Mouse (Mus musculus) ZHBTc4 (cell line): Measurements from ENCODE around the gene Gm48551.

Source experiments
- DNase-seq: peaks from one replicate; pipeline ENCODE4 v3.0.0-alpha.2; 2011; ENCODE audit warnings: low read depth, low spot score

Gm48551 gene

DNA sequence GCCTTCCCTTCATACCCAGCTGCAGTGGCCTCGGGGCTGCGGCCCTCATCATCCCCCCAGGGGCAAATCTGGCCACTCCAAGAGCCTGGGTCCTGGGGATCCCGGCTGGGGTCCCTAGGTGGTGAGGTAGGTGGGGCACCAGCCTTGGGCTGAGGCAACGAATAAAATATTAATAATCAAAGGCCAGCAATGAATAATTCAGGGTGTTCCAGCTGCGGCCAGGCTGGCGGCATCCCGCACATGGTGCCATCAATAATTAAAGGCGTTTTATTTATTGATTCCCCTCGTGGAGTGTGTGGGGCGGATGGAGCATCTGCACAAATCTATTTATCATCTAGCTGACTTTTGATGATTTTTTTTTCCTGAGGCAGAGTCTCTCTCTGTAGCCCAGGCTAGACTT is 19.2 kb downstream of the Gm48551 start:
- DNase-seq: no peak

- peak; percentile 82 for DNase-seq
These were observed 19.8 kb downstream of the Gm48551 start for GRCm38 (mm10) chr10:81404082-81404481.

- no peak for DNase-seq
These were observed 20.5 kb downstream of the Gm48551 start for GRCm38 (mm10) chr10:81404720-81405119.

DNA sequence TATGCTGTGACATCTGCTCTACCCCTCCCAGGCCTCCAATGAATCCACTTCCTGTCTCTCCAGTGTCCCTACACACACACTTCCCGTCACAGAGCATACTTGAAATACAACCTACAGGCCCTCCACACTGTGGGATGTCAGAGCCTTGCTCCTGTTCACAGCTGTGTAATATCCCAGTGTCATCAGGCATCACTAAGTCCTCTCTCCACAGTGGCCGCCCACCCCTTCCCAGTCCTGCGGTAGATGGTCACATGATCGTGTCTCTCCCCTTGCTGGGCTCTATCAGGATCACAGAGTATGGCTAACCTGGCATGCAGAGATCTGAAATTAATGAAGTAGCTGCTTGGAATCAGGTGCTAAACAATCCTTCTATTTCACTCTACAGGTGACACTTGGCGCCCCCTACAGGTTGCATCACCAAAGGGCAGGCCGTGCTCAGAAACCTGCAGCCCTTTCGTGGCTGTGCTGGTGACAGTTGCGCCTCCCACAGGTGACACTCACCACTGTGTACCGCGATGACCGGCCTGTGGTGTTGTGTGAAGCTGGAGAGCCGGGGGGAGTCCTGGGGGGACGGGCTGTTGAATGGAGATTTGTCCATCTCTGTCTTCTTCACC is 21.4 kb downstream of the Gm48551 start:
- peak; percentile 81 for DNase-seq

DNA sequence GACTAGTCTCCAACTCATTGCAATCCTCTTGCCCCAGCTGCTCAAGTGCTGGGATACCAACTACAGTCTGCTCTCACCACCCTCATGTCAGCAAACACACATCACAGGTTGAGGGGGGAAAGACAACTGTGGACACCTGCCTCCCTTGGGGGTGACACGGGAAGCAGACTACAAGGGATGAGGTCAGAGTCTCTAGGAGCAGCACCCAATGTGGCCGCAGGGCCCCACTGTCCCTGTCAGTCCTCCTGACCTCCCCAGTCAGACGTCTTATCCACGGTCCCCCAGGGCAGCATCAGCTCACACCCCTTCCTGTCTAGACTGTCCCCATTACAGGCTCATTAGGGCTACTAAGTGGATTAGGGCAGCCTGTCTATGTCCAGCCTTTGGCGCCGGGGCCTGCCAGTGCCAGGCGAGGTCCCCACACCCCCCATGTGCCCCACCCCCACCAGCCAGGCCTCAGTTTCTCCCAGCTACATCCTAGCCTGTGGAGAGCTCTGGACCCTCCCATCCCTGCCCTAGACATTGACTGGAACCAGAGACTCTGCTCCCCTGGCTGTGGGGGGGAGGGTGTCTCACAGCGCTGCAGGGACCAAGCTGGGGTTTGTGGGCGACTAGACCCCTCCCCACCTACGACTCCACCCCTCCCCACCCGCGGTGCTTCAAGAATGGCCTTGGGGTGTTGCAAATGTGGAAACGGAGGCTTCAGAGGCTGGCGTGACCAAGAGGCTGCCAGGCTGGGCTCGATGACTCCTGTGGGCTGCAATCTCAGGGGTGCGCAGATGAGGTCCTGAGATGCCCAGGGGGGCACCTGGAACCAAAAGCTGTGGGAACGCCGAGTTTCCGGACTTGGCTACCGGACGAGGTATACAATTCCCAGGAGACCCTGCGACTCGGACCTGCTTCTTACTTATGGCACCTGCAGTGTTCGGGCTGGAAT is 22.5 kb downstream of the Gm48551 start:
- DNase-seq: no peak

DNA sequence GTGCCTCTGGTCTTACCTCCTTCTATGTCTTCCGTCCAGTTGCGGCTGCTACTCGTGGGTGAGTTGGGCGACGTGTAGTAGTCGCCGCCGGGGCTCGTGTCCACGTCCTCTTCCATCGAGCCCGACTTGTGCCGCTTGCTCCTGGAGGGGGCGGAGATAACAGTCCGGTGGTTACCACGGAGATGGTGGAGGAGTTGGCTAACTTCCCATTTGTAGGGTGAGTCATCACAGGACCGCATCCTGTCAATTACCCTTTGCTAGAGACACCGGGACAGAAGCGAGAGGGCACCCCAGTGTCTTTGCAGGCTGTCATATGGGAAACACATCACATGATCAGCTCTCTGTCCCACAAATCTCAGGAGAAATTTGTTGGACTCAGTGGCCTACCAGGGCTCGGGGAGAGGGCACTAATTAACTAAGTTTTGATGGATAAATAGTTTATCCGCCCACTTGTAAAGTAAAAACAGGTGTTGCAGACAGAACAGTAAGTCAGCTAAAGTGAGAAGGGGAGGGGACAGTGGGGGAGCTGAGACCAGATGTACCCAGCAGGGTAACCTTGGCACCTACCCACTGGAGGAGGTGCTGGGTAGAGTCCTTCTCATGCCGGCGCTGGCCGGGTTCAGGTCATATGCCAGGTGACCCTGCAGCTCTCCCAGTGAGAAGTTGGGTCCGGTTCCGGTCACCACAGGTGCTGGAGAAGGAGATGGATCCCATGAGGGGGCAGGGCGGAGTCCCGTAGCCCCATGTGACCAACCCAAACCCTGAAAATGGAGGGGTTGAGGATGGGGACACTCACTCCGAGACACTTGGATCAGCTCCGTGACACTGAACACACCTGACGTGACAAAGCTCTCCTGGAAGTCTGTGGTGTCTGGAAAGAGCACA is 23.5 kb downstream of the Gm48551 start:
- no peak for DNase-seq

- no peak for DNase-seq
These were observed 24.1 kb downstream of the Gm48551 start for GRCm38 (mm10) chr10:81408424-81408729.

- DNase-seq: peak; percentile 75
These were observed 24.6 kb downstream of the Gm48551 start for GRCm38 (mm10) chr10:81408871-81409291.

DNA sequence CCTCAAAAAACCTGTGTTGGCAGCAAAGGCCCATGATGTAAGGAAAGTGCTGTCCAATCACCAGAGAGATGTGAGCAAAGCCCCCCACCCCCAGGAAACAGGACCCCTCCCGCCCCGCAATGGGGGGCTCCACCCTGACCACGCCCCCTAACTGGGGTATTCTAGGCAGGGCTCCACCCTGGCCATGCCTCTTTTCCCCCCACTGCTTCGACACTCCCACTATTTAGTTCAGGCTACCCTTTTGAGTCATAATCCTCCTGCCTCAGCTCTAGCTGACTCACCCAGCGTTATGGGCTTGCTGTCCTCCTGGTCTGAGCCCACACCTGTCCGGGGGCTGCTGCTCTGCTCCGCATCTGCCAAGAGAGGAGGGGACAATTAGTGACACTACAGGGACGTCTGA is 25.1 kb downstream of the Gm48551 start:
- DNase-seq: no peak

DNA sequence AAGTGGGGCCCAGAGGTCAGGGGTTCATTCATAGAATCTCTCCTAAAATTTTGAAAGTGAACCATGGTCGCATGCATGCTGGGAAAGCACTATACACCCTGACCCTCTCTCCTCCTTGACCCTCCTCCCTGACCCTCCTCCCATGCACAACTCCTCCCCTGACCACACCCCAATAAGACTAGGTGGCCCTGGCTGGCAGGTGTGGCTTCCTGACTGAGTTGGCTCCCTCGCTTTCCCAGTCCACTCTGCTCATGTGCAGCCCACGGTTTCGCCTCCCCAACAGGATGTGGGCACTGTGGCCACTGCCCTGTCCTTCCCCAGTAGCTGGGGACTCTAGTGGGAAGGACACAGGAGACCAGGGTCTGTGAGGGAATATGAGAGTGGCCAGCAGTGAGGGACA is 26.1 kb downstream of the Gm48551 start:
- DNase-seq: no peak

DNA sequence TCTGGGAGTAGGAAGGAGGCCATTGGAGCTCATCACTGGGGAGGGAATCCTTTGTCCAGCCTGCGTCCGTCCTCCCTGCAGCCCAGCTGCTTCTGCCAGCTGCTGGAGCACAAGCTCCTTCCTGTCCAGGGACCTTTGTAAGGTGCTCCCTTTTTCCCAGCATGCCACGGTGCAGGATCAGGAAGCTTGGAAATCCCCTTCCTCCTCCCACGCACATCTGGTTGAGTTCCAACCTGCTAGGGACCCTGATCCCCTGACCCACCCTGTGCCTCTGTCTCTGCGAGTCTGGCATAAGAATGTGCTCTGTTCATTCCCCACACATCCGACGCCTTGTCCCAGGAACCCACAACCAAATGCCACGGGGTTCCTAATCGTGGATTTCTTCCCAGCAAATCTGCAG is 26.7 kb downstream of the Gm48551 start:
- DNase-seq: no peak

DNA sequence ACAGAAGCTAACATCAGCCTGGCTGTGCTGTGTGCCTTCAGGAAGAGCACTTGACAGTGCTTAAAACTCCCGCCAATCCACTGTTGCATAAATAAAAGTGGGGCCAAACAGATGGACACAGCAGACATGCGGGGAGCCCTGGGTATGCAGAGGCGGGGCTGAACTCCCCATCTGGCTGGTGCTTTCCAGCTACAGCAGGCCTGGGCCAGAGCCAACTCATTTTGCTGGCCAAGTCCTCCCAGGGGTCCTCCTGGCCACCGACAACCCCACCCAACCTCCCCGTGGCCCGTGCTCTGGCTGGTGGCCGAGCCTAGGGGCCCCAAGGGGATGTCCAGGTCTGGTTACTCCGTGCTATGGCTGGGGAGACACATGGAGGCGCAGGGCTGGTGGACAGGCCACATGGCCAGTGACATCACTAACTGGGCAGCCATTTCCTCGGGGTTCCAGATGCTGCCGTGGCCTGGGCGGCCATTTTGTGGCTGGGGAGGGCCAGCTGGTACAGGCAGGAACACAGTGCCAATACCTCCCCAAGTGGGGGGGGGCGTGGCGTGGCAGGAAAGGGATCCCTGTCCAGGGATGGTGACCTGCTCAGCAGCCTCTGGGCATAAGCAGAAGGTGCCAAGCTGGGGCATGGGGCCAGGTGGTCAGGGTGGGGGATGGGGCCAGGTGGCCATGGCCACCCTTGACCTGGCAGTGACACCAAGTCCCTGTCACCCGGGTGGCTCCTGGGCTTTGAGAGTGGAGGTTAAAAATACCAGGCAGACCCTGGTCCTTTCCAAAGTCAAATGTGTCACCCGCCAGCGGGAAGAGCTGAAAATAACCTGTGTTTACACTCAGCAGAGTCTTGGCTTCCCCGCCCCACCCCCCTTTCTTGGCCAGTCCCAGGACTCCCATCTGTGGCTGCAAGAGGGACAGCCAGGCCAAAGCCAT is 27.5 kb downstream of the Gm48551 start:
- DNase-seq: no peak

GRCm38 (mm10) chr10:81412586-81413309 is 28.5 kb downstream of the Gm48551 start:
- DNase-seq: no peak

DNA sequence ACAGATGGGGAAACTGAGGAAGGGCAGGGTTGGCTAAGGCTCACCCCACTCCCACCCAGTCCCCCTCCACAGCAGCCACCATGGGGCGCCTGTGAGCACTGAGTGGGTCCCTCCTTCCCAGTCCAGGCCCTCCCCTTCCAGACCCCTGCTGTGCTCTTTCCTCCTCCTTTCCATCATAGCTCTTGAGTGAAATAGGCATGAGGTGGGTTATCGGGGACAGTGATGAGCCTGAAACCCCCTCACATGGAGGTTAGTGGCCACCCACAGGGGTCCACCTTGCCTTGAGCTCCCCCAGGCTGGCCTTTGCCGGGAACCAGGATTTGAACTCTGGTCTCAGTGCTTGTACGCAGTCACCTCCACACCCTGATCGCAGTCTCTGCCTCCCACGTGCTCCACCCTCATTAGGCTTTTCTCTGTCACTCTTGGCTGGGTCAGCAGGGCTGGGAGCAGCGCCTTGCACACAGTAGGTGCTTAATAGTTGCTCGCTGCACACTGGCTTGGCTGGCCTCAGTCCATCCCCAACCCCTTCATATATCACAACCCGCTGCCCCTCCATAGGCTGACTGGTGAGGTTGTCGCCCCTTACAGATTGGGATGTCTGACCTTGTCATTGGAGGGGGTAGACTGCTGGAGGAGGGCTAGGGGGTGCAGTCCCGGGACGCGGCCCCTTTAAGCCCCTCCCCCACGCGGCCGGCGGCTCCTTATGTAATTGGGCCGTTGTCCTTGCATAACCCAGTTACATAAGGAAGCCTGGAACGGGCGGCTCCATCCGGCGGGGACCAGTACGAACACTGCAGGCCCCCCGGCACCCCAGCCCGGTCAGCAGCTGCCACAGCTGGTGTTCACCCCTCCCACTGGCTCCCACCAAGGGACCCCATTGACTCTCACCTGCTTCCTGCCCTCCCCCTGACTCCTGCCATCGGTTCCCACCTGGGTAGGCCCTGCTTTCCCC is 29.3 kb downstream of the Gm48551 start:
- peak; percentile 83 for DNase-seq

GRCm38 (mm10) chr10:81414682-81415081 is 30.4 kb downstream of the Gm48551 start:
- peak; percentile 71 for DNase-seq

DNA sequence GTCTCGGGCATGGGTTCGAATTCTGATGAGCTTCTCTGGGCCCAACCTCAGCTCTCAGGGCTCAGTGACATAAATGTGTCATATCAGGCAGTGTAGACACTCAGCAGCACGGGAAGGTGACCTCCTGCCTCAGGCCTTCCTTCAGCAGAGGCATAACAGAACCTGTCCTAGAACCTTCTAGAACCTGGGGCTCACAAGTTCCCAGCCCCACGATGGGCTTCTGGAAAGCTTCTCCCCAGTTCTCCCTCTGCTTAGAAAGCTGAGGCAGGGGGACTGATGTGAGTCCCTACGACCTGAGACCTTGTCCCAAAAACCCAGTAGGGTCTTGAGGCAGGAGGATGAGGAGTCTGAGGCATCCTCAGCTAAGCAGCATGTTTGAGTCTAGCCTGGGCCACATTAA is 30.9 kb downstream of the Gm48551 start:
- no peak for DNase-seq

DNA sequence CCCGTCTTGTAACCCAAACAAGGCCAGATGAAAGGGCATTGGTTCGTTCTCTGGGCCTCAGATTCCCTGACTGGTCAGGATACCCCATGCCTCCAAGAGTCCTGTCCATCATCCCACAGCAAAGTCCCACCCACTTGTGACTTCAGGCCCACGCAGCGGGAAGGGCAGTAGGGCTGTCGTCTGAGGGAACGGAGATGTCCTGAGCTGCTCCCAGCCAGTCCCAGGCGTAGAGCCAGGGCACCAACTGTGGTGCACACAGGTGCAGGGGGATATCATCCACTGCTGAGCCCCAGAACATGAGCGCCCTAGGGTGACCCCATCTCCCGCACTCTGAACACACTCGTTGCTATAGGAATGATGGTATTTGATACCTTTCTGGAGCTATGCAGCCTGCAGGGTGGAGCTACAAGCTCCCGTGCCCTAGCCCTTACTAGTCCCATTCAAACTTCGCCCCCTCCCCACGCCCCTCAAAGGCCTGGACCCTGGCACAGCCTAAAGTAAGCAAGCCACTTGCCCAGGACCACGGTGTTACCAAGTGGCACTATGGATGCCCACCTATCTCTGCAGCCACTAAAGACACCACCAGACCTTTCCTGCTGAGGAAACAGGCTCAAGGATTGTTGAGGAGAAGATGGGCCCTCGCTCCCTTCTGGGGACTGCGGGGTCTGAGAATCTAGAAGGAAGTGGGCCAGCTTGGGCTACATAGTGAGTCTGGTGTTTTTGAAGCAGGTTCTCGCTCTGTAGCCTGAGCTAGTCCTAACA is 31.5 kb downstream of the Gm48551 start:
- no peak for DNase-seq

- peak; percentile 83 for DNase-seq
These were observed 32.4 kb downstream of the Gm48551 start for GRCm38 (mm10) chr10:81416581-81417226.
